Mouse (Mus musculus) MEL (cell line): ENCODE results near the gene Mrgpra1. TPM values are rescaled to one million over a fixed set of nuclear protein-coding genes. Genes with fewer than 3 reads are reported as not detected.
"Not testable (repeated sequence)": the region's sequence is repeated elsewhere in the genome, so short reads cannot be mapped to it uniquely, and the experiment has no call there.

ENCODE experiments used
- DNase-seq: peaks from one replicate; pipeline ENCODE4 v3.0.0; 2011; ENCODE audit warnings: low read depth, low spot score
- H3K27ac ChIP-seq: 2 replicates; pipeline ENCODE4 v1.5.1; 2012; ENCODE audit warnings: low read depth, mild to moderate bottlenecking, control low read depth, low read length, moderate library complexity; ENCODE audit not compliant: control insufficient read depth
- H3K27me3 ChIP-seq, 2 experiments: fragments of 150-350 bp in 1 of 2; sonication (generic) in 1 of 2; 2 replicates each; pipeline ENCODE4 v1.6.1; 2012; ENCODE audit warnings: low read length in 2 of 2, mild to moderate bottlenecking in 2 of 2, improper control_type of control experiment in 1 of 2, moderate library complexity in 1 of 2; ENCODE audit not compliant: insufficient read depth in 2 of 2, control insufficient read depth in 1 of 2
- H3K36me3 ChIP-seq, 2 experiments: 2 replicates each; pipeline ENCODE4 v1.6.1; 2012 to 2014; ENCODE audit warnings: low read length in 2 of 2, improper control_type of control experiment in 1 of 2, inconsistent platforms in 1 of 2, mild to moderate bottlenecking in 1 of 2; ENCODE audit not compliant: insufficient read depth in 2 of 2, control insufficient read depth in 1 of 2
- H3K4me1 ChIP-seq, 2 experiments: fragments of 150-350 bp in 1 of 2; sonication (generic) in 1 of 2; 2 replicates each; pipeline ENCODE4 v1.6.1; 2012; ENCODE audit warnings: low read length in 2 of 2, improper control_type of control experiment in 1 of 2, mild to moderate bottlenecking in 1 of 2; ENCODE audit not compliant: insufficient read depth in 2 of 2, control insufficient read depth in 1 of 2
- H3K4me3 ChIP-seq, 2 experiments: fragments of 150-350 bp in 1 of 2; sonication (generic) in 1 of 2; 2 replicates each; pipeline ENCODE4 v1.5.1; 2012; ENCODE audit warnings: low read depth in 2 of 2, low read length in 2 of 2, mild to moderate bottlenecking in 2 of 2, moderate library complexity in 2 of 2, control low read depth in 1 of 2, improper control_type of control experiment in 1 of 2; ENCODE audit not compliant: control insufficient read depth in 1 of 2, insufficient read depth in 1 of 2
- H3K79me2 ChIP-seq: 2 replicates; pipeline ENCODE4 v1.6.1; 2012; ENCODE audit warnings: mild to moderate bottlenecking, low read length, moderate library complexity; ENCODE audit not compliant: control insufficient read depth, poor library complexity, insufficient read depth
- H3K9ac ChIP-seq: 2 replicates; pipeline ENCODE4 v1.6.1; 2012; ENCODE audit warnings: low read depth, mild to moderate bottlenecking, control low read depth, low read length, moderate library complexity; ENCODE audit not compliant: control insufficient read depth, poor library complexity, severe bottlenecking
- H3K9me3 ChIP-seq: fragments of 150-350 bp; sonication (generic); replicated peaks from 2 replicates; pipeline ENCODE4 v1.6.1; 2012; ENCODE audit warnings: mild to moderate bottlenecking, low read length, improper control_type of control experiment, moderate library complexity; ENCODE audit not compliant: insufficient read depth
- polyA plus RNA-seq, 2 experiments: library from polyadenylated mRNA; stranded (reverse) in 1 of 2; unstranded in 1 of 2; fragments of >175 nt in 1 of 2; fragments of >200 nt in 1 of 2; gene quantifications; 2 replicates each; pipeline versions ENCODE4 v1.2.1 to v1.2.4; 2012; ENCODE audit warnings: low replicate concordance in 2 of 2, low read depth in 1 of 2; ENCODE audit not compliant: insufficient read length in 2 of 2, insufficient read depth in 1 of 2, missing spikeins in 1 of 2
- total RNA-seq: library from RNA; depleted of rRNA; stranded (reverse); fragments of 300-350 nt; gene quantifications from 2 replicates; pipeline ENCODE4 v1.2.3, GENCODE M21; 2012; rRNA removed

Mrgpra1 gene
- total and polyA plus RNA-seq, 3 experiments, result not detected

DNA sequence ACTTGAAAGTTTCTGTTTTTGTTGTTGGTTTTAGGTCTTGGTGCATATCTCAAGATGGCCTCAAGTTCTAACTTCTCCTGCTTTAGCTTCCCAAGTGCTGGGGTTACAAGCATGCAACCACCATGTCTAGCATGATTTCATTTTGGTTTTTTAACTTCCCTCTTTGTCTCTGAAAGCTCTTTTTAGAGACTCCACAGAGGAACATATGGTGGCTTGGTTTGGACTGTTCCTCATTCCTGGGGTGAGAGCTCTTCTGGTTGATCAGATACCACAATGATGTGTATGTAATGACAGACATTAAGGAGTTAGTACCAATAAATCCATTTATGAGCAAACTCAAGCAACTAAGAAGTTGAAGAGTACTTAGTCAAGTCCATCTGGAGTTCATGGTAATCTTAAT lies 54.4 kb downstream of the Mrgpra1 start:
- H3K4me3 ChIP-seq, DNase-seq, H3K9ac ChIP-seq, H3K36me3 ChIP-seq, H3K9me3 ChIP-seq, H3K27me3 ChIP-seq, H3K79me2 ChIP-seq, H3K4me1 ChIP-seq, H3K27ac ChIP-seq: not testable (repeated sequence)

Other genes starting within 250 kb of the Mrgpra1 start
- gene Ptpn5, start 220.6 kb downstream of the Mrgpra1 start, total RNA-seq, result not detected in 2 replicates
- under 1 TPM in 1 of 2 experiments, not detected in 1; 0.03 TPM for gene Ptpn5, start 220.6 kb downstream of the Mrgpra1 start, polyA plus RNA-seq
- not detected in 2 replicates for gene Mrgpra6, start 149.3 kb downstream of the Mrgpra1 start, total RNA-seq
- gene Mrgpra6, start 149.3 kb downstream of the Mrgpra1 start, polyA plus RNA-seq, result not detected
- not detected in 2 replicates for gene Mrgpra9, start 101.4 kb downstream of the Mrgpra1 start, total RNA-seq
- not detected for gene Mrgpra9, start 101.4 kb downstream of the Mrgpra1 start, polyA plus RNA-seq
- gene Mrgpra2a, start 97.9 kb upstream of the Mrgpra1 start, total RNA-seq, result not detected in 2 replicates
- not detected for gene Mrgpra2a, start 97.9 kb upstream of the Mrgpra1 start, polyA plus RNA-seq
- not detected in 2 replicates for gene Mrgpra2b, start 174.6 kb upstream of the Mrgpra1 start, total RNA-seq
- not detected for gene Mrgpra2b, start 174.6 kb upstream of the Mrgpra1 start, polyA plus RNA-seq
- not detected in 2 replicates for gene Mrgpra3, start 247.1 kb upstream of the Mrgpra1 start, total RNA-seq
- gene Mrgpra3, start 247.1 kb upstream of the Mrgpra1 start, polyA plus RNA-seq, result not detected